Mouse (Mus musculus) heart, adult 2 months (tissue): Measurements from ENCODE around the gene Acvr1.

Experiments used
- CTCF ChIP-seq: fragments of 200-600 bp; IDR thresholded peaks from 2 replicates; pipeline ENCODE4 v1.8.1; 2022; ENCODE audit warnings: antibody characterized with exemption, mild to moderate bottlenecking, moderate library complexity
- EP300 ChIP-seq: fragments of 200-500 bp; IDR thresholded peaks from 2 replicates; pipeline ENCODE4 v1.6.1; 2011; ENCODE audit warnings: low read depth, low read length, control low read depth; ENCODE audit not compliant: insufficient read depth
- POLR2A ChIP-seq: fragments of 200-500 bp; IDR thresholded peaks from 2 replicates; pipeline ENCODE4 v1.6.1; 2011; ENCODE audit warnings: mild to moderate bottlenecking, low read depth, low read length, control low read depth; ENCODE audit not compliant: insufficient read depth

DNA sequence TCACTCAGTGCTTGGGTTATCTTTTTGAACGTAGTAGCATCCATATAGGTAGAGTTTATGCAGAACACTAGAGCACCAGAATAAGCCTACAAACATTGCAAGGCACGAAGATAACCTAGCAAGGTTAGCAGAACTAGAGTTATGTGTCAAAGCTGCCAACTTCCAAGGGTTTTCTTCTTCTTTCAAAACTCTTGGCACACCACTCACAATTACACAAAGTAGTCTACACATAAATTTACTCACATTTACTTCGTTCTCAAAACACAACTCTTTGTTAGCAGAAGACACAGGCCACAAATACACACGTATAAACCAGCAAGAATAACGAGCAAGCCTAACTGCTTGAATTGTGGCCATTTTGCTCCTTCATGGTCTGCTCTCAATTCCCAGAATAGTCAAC lies 23.7 kb downstream of the Acvr1 start:
- TF ChIP-seq CTCF = no peak
- TF ChIP-seq EP300 = no peak
- no peak for TF ChIP-seq POLR2A
